Mouse (Mus musculus): ENCODE measurements at regions not wholly inside any gene's neighbourhood (a gene's known extent, or its start where the extent isn't known, plus 50 kb on each side); places are given as distances from the start of the nearest gene placed in this dataset.

DNA sequence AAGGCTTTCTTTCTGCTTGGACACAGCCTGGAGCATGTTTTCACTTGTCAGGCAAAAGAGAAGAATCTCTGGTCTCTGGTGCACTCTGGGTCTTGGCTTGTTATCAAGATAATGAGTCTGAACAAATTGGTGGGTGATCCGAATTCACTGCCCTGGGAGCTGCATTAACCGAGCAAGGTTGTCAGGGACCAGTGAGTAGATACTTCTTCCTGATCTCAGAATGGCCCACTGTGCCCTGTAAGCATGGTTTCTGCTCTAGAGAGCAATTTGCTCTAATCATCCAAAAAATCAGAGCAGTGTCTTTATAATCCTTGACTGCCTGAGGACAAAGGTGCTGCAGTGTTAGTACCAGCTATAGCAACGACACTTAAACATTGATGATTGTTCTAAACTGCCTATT is 97.2 kb upstream of the 1500015O10Rik start:
- Histone ChIP-seq H3K27ac (ENCODE audit: control insufficient read depth, insufficient read depth, low read length) (no peak overlapping the region), H3K36me3 (ENCODE audit: control insufficient read depth, insufficient read depth, low read length) (no peaks in the 10 kb centered on the region), H3K27me3 (ENCODE audit: control insufficient read depth, insufficient read depth, low read length) (no peaks in the 10 kb centered on the region), H3K4me3 (ENCODE audit: control insufficient read depth, insufficient read depth, low read length) (no peak overlapping the region), H3K4me1 (replicated peaks; ENCODE audit: control insufficient read depth, insufficient read depth, low read length) (peaks cover 3% of the 10 kb centered on the region; the same call in 1 of the 2 replicates)
- WGBS = 93% methylated on average over 3 of the region's 3 CpGs
- DNase-seq = no peak
- TF ChIP-seq POLR2A (IDR thresholded peaks at IDR 0.05; ENCODE audit: control insufficient read depth, extremely low read depth, insufficient read depth, low read length, poor library complexity) (no peak), CTCF (IDR thresholded peaks at IDR 0.05; ENCODE audit: borderline replicate concordance, control insufficient read depth, extremely low read depth, insufficient read depth, low read length, poor library complexity) (no peak)

DNA sequence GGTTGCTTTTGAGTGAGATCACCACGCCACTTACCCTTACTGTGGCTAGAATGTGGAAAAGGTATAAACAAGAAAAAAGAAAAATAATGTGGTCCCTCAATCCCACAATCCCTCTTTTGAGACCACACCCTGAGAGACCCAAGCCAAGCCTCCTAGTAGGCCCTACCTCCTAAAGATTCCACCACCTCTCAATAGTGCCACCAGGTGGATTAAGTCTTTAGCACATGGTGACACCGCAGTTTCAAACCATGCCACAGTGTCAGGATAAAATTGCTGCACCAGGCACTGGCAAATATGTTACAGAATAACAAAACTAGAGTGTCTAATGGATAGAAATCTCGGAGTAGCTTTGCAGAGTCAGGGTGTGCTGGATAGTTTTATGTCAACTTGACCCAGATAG is 94.7 kb upstream of the 1500015O10Rik start:
- whole genome bisulfite sequencing = 42% methylated on average over 3 of the region's 3 CpGs
- H3K4me3 ChIP-seq (ENCODE audit: control insufficient read depth, insufficient read depth, low read length) = no peak overlapping the region
- TF ChIP-seq POLR2A (IDR thresholded peaks at IDR 0.05; ENCODE audit: control insufficient read depth, extremely low read depth, insufficient read depth, low read length, poor library complexity) (no peak), CTCF (IDR thresholded peaks at IDR 0.05; ENCODE audit: borderline replicate concordance, control insufficient read depth, extremely low read depth, insufficient read depth, low read length, poor library complexity) (no peak)
- H3K27me3 ChIP-seq (ENCODE audit: control insufficient read depth, insufficient read depth, low read length) = no peaks in the 10 kb centered on the region
- H3K27ac ChIP-seq (ENCODE audit: control insufficient read depth, insufficient read depth, low read length) = no peak overlapping the region
- peak; percentile 76 for DNase-seq
- no peaks in the 10 kb centered on the region for H3K36me3 ChIP-seq (ENCODE audit: control insufficient read depth, insufficient read depth, low read length)
- peaks cover 3% of the 10 kb centered on the region; the same call in 1 of the 2 replicates for H3K4me1 ChIP-seq (replicated peaks; ENCODE audit: control insufficient read depth, insufficient read depth, low read length)

DNA sequence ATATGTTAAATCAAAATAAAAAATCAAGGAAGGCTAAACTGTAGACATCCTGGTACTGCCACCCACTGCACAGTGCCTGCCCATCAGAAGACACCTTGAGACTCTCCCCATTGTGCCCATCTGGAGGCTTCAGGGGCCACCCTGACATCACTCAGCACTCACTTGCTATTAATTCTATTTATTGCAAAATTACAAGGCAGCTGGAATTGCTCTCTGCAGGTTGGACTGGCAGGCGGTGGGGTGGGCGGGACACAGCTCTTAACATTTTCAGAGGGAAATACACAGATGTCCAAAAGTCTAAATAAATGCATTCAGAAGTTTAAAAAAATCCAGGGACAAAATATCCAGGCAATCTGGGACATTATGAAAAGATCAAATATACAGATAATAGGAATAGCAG is 92.4 kb upstream of the 1500015O10Rik start:
- WGBS = 98% methylated on average over 2 of the region's 2 CpGs
- no peak overlapping the region for H3K27ac ChIP-seq (ENCODE audit: control insufficient read depth, insufficient read depth, low read length)

DNA sequence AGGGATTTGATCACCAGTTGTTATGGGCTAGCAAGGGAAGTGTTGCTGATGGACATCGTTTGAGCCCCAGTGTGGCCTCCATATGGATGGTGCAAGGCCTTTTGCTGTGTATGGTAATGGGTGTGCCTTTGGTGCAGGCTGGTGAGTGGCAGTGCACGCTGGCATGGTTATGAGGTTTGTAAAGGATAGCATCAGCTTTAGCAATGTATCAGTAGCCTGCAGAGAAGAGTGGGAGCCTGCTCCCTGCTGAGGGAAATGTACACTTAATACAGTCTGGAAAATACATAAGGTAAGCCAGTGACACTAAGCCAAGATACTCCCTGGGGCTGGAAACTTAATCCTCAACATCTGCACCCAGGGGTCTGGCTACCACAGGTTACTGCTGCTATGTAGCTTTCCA is 58.4 kb upstream of the 1500015O10Rik start:
- TF ChIP-seq POLR2A (IDR thresholded peaks at IDR 0.05; ENCODE audit: control insufficient read depth, extremely low read depth, insufficient read depth, low read length, poor library complexity) = no peak
- no peak for TF ChIP-seq CTCF (IDR thresholded peaks at IDR 0.05; ENCODE audit: borderline replicate concordance, control insufficient read depth, extremely low read depth, insufficient read depth, low read length, poor library complexity)
- Histone ChIP-seq H3K27me3 (ENCODE audit: control insufficient read depth, insufficient read depth, low read length) (no peaks in the 10 kb centered on the region), H3K4me1 (replicated peaks; ENCODE audit: control insufficient read depth, insufficient read depth, low read length) (no peaks in the 10 kb centered on the region), H3K27ac (ENCODE audit: control insufficient read depth, insufficient read depth, low read length) (no peak overlapping the region), H3K36me3 (ENCODE audit: control insufficient read depth, insufficient read depth, low read length) (no peaks in the 10 kb centered on the region), H3K4me3 (ENCODE audit: control insufficient read depth, insufficient read depth, low read length) (no peak overlapping the region)
- no peak for DNase-seq
- 75% methylated on average over 2 of the region's 2 CpGs for WGBS

More for the DNA sequence above, 92.4 kb upstream of the 1500015O10Rik start:
- Histone ChIP-seq H3K4me1 (replicated peaks; ENCODE audit: control insufficient read depth, insufficient read depth, low read length) (peaks cover 3% of the 10 kb centered on the region; the same call in 1 of the 2 replicates), H3K36me3 (ENCODE audit: control insufficient read depth, insufficient read depth, low read length) (no peaks in the 10 kb centered on the region), H3K27me3 (ENCODE audit: control insufficient read depth, insufficient read depth, low read length) (no peaks in the 10 kb centered on the region), H3K4me3 (ENCODE audit: control insufficient read depth, insufficient read depth, low read length) (no peak overlapping the region)
- TF ChIP-seq POLR2A (IDR thresholded peaks at IDR 0.05; ENCODE audit: control insufficient read depth, extremely low read depth, insufficient read depth, low read length, poor library complexity) (no peak), CTCF (IDR thresholded peaks at IDR 0.05; ENCODE audit: borderline replicate concordance, control insufficient read depth, extremely low read depth, insufficient read depth, low read length, poor library complexity) (no peak)
- no peak for DNase-seq

Measured in thymus, adult 2 months (tissue).